Mouse (Mus musculus) heart, adult 2 months (tissue): ENCODE results near the gene D10Jhu81e. TPM values are rescaled to one million over a fixed set of nuclear protein-coding genes. Genes with fewer than 3 reads are reported as not detected.

Experiments
- DNase-seq, 2 experiments: peaks; one replicate each; pipeline ENCODE4 v3.0.0; 2021
- H3K27ac ChIP-seq: fragments of 200-600 bp; 2 replicates; pipeline ENCODE4 v1.8.1; 2022
- H3K27me3 ChIP-seq: fragments of 200-500 bp; 2 replicates; pipeline ENCODE4 v1.6.1; 2012; ENCODE audit warnings: mild to moderate bottlenecking, low read length, inconsistent platforms, mixed read lengths; ENCODE audit not compliant: control insufficient read depth, insufficient read depth
- H3K36me3 ChIP-seq: fragments of 200-500 bp; 2 replicates; pipeline ENCODE4 v1.6.1; 2012; ENCODE audit warnings: low read length, inconsistent platforms; ENCODE audit not compliant: control insufficient read depth, insufficient read depth
- H3K4me1 ChIP-seq: fragments of 200-500 bp; 2 replicates; pipeline ENCODE4 v1.6.1; 2011; ENCODE audit warnings: low read length; ENCODE audit not compliant: control insufficient read depth, insufficient read depth
- H3K4me3 ChIP-seq: fragments of 200-600 bp; 2 replicates; pipeline ENCODE4 v1.8.1; 2022
- H3K79me2 ChIP-seq: fragments of 200-500 bp; replicated peaks from 2 replicates; pipeline ENCODE4 v1.6.1; 2012; ENCODE audit warnings: mild to moderate bottlenecking, inconsistent platforms, low read length, moderate library complexity, mixed read lengths; ENCODE audit not compliant: control insufficient read depth, insufficient read depth
- H3K9ac ChIP-seq: fragments of 200-500 bp; 2 replicates; pipeline ENCODE4 v1.6.1; 2012; ENCODE audit warnings: low read depth, mild to moderate bottlenecking, control low read depth, inconsistent platforms, low read length, mixed read lengths
- CTCF ChIP-seq: fragments of 200-600 bp; IDR thresholded peaks from 2 replicates; pipeline ENCODE4 v1.8.1; 2022; ENCODE audit warnings: antibody characterized with exemption, mild to moderate bottlenecking, moderate library complexity
- EP300 ChIP-seq: fragments of 200-500 bp; IDR thresholded peaks from 2 replicates; pipeline ENCODE4 v1.6.1; 2011; ENCODE audit warnings: low read depth, low read length, control low read depth; ENCODE audit not compliant: insufficient read depth
- POLR2A ChIP-seq: fragments of 200-500 bp; IDR thresholded peaks from 2 replicates; pipeline ENCODE4 v1.6.1; 2011; ENCODE audit warnings: mild to moderate bottlenecking, low read depth, low read length, control low read depth; ENCODE audit not compliant: insufficient read depth
- WGBS: fragments of 180-500 bp; shearing (Covaris S2); methylation state at CpG from one replicate; pipeline ENCODE4 v1.1.7; 2018; 5-methylcytosine and 5-hydroxymethylcytosine counted together
- intact Hi-C: fragments of 180-260 bp; cut with DNase I; formaldehyde crosslinking; loops from one replicate; pipeline ENCODE4 v1.15.1; 2025
- polyA plus RNA-seq: library from polyadenylated mRNA; depleted of rRNA; stranded (reverse); fragments of >200 nt; gene quantifications from 2 replicates; pipeline ENCODE4 v1.2.3, GENCODE M21; 2012
- total RNA-seq, 2 experiments: library from RNA; stranded (reverse); gene quantifications; 2 replicates each; pipeline ENCODE4 v1.2.3; 2021

The D10Jhu81e gene
- total and polyA plus RNA-seq, 3 experiments, result 410 to 639 (median 552) TPM

DNA sequence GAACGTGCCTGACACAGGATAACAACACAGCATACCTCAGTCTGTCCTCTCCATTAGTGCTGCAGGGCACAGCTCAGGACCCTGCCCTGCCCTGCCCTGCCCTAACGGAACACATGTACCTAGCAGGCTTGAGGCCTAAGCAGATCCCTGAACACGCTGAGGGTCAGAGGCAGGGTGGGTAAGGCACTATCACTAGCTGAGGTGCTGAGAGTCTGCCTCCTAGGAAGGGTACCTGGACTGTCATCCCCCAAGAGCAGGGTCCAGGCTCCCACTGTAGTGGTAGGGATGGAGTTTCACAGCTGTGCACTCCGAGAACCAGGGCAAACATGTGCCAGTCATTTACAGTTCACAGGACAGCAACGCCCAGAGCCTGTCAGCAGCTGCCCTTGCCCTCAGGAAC is 4.9 kb upstream of the D10Jhu81e start:
- Histone ChIP-seq H3K4me1 (peaks cover 1% of the 10 kb centered on the region), H3K27me3 (no peaks in the 10 kb centered on the region), H3K27ac (no peak overlapping the region), H3K9ac (no peak overlapping the region), H3K4me3 (no peak overlapping the region), H3K36me3 (no peaks in the 10 kb centered on the region), H3K79me2 (no peaks in the 10 kb centered on the region)
- intact Hi-C loops, result no loop called here
- no peak for DNase-seq
- no peak for TF ChIP-seq POLR2A
- no peak for TF ChIP-seq CTCF
- no peak for TF ChIP-seq EP300
- WGBS, result 95% methylated on average over 5 of the region's 5 CpGs

DNA sequence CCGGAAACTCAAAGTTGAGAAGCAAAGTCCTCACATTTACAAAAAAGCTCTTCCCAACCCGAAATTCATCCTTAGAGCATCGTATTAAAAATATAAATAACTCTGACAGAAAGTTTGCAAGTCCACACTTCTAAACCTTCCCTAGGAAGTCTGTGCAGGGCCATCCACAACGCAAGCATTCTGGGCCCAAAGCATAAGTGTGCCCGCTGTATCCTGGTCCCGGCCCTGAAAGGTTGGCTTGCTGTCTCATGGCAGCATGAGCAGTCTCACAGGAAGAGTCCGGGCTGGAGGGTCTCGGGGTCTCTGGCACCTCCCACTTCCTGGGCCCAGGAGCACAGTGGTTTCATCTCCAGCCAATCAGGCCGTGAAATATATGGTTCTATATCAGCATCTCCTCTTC is 2.0 kb upstream of the D10Jhu81e start:
- H3K27me3 ChIP-seq, result no peaks in the 10 kb centered on the region
- H3K36me3 ChIP-seq, result no peaks in the 10 kb centered on the region
- peaks cover 8% of the 10 kb centered on the region for H3K4me1 ChIP-seq
- DNase-seq, result no peak
- no peak for TF ChIP-seq EP300
- no peak for TF ChIP-seq CTCF
- TF ChIP-seq POLR2A, result no peak
- H3K27ac ChIP-seq, result no peak overlapping the region
- WGBS, result 81% methylated on average over 9 of the region's 9 CpGs
- H3K4me3 ChIP-seq, result no peak overlapping the region
- no peaks in the 10 kb centered on the region for H3K79me2 ChIP-seq
- intact Hi-C loops, result no loop called here
- no peak overlapping the region for H3K9ac ChIP-seq

DNA sequence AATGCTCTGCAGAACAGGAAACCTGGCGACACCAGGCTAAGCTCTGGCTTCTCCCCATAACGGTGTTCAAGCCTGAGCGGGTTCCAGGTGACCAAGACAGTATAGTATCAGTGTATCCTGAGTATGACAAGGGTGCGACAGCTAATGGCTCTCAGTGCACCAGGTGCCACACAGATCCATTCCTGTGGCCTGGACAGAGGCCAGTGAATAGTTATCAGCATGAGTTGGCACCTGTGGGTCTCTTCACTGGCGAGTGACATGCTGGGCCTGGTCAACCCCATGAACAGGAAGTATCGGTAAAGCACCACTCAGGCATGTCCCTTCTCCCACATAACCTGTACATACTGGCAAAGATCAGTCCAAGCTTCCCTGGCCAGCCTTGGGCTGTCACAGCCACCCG is 1.5 kb upstream of the D10Jhu81e start:
- peaks cover 8% of the 10 kb centered on the region for H3K4me1 ChIP-seq
- intact Hi-C loops, result no loop called here
- WGBS, result 93% methylated on average over 7 of the region's 7 CpGs
- no peak overlapping the region for H3K9ac ChIP-seq
- H3K79me2 ChIP-seq, result no peaks in the 10 kb centered on the region
- TF ChIP-seq POLR2A (no peak), CTCF (no peak), EP300 (no peak)
- H3K4me3 ChIP-seq, result no peak overlapping the region
- DNase-seq, result no peak
- no peaks in the 10 kb centered on the region for H3K27me3 ChIP-seq
- no peaks in the 10 kb centered on the region for H3K36me3 ChIP-seq
- H3K27ac ChIP-seq, result no peak overlapping the region

DNA sequence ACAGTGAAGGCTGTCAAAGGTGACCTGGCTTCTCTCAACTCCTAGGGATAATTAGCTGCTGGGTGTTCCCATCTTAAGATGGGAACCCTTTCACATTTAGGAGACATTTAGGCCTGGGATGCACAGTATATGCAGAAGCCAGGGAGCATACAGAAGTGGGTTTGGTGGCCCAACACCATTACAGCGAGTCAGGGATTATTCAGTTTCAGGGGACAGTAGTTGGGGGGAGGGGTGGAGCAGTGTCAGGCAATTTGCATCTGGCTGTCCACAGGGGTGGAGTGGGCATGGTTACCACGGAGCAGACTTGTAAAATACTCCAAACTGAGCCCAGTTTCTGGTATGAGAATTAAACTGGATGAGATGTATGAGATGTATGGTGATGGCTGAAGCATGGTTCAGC is 863 bp upstream of the D10Jhu81e start:
- H3K4me3 ChIP-seq, result no peak overlapping the region
- H3K4me1 ChIP-seq, result peaks cover 8% of the 10 kb centered on the region
- no peaks in the 10 kb centered on the region for H3K27me3 ChIP-seq
- no peaks in the 10 kb centered on the region for H3K79me2 ChIP-seq
- no peak for TF ChIP-seq CTCF
- intact Hi-C loops, result no loop called here
- DNase-seq, result no peak
- peak overlapping the region; percentile 94; the same call in 1 of the 2 replicates for H3K27ac ChIP-seq
- H3K36me3 ChIP-seq, result no peaks in the 10 kb centered on the region
- WGBS, result 63% methylated on average over 2 of the region's 2 CpGs
- no peak overlapping the region for H3K9ac ChIP-seq

DNA sequence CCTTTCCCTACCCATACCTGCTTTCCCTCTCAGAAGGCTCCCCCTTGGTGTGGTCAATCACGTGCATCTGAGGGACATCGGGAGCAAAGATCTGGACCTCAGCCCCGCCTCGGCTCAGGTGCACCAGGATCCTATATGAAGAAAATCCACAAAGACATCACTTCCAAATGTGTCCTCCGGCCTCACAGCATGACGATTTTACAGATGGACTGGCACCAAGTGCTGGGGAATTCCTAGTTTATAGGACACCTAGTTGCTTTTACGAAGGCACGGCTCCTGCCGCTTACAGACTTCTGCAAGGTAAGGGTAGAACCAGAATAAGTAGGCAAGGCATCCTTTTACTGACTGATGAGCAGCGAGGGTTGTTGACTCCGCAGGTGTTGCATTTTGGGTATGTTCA is 790 bp downstream of the D10Jhu81e start:
- H3K36me3 ChIP-seq, result no peaks in the 10 kb centered on the region
- no peaks in the 10 kb centered on the region for H3K79me2 ChIP-seq
- H3K4me3 ChIP-seq, result peak overlapping the region; percentile 71
- peak overlapping the region; percentile 94 for H3K27ac ChIP-seq
- DNase-seq, result no peak
- intact Hi-C loops, result no loop called here
- 68% methylated on average over 11 of the region's 11 CpGs for WGBS
- H3K27me3 ChIP-seq, result no peaks in the 10 kb centered on the region
- peak overlapping the region; percentile 79 for H3K9ac ChIP-seq
- peaks cover 8% of the 10 kb centered on the region for H3K4me1 ChIP-seq
- no peak for TF ChIP-seq POLR2A
- 0 out of 2 replicates have a peak, but pooled peaks have one; percentile 2 for TF ChIP-seq EP300

DNA sequence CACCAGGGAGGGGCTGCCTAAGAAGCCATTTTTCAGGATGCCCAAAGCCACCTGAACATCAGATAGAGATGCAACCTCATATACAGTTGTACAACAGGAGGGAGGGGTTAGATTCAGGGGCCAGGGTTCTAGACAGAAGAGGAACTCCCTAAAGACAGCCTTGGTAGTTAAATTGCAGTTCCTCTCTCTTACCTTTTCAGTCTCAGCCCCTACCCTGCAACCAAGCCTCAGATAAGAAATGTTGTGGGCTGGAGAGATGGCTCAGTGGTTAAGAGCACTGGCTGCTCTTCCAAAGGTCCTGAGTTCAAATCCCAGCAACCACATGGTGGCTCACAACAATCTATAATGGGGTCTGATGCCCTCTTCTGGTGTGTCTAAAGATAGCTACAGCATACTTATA is 1.8 kb downstream of the D10Jhu81e start:
- H3K36me3 ChIP-seq, result no peaks in the 10 kb centered on the region
- H3K79me2 ChIP-seq, result no peaks in the 10 kb centered on the region
- intact Hi-C loops, result no loop called here

More for the DNA sequence above, 1.8 kb downstream of the D10Jhu81e start:
- TF ChIP-seq EP300 (no peak), POLR2A (no peak), CTCF (no peak)
- H3K4me3 ChIP-seq, result no peak overlapping the region
- no peak overlapping the region for H3K9ac ChIP-seq
- peaks cover 9% of the 10 kb centered on the region for H3K4me1 ChIP-seq
- no peaks in the 10 kb centered on the region for H3K27me3 ChIP-seq
- no peak for DNase-seq
- H3K27ac ChIP-seq, result no peak overlapping the region
